Mouse (Mus musculus) brain, adult 2 months (tissue): Measurements from ENCODE around the gene H3f3a.

ENCODE experiments used
- DNase-seq: peaks from one replicate; pipeline ENCODE4 v3.0.0; 2011; ENCODE audit warnings: low read depth, low spot score

Gene H3f3a

DNA sequence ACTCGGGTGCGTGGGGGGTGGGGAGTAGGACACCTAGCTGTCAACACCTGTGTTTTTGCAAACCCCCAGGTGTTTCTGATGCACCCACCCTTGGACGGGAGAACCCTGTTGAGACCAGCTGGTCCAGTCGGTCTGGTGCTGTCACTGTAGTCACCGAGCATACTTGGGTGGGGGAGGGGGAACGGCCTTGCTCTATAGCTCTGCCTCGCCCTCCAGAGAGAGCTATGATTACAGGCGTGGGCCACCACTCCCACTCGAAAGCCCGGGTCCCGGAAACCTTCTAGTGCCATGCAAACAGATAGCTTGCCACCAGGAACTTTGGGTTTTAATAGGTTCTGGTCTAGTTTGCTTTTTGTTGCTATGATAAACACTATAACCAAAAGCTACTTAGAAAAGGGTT, 51.6 kb downstream of the H3f3a start:
- DNase-seq: no peak

DNA sequence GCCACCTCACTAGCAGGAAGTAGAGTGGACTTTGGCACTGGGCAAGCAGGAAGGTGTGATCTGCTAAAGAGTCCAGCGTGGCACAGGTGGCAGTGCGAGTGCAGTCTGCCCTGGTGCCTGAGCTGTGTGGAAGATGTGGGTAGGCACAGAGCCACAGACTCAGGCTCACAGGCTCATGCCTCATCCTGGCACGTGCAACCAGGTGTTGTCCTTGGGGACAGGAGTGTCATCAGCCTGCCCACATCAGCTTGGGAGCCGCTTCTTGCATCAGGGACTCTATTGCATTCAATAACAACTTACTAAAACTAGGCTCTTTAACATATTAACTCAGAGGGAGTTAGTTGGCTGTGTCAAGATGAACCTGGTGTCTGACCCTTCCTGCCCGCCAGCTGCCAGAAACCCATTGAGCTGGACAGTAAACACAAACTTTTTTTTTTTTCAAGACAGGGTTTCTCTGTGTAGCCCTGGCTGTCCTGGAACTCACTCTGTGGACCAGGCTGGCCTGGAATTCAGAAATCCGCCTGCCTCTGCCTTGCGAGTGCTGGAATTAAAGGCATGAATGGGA, 55.7 kb downstream of the H3f3a start:
- DNase-seq: no peak

DNA sequence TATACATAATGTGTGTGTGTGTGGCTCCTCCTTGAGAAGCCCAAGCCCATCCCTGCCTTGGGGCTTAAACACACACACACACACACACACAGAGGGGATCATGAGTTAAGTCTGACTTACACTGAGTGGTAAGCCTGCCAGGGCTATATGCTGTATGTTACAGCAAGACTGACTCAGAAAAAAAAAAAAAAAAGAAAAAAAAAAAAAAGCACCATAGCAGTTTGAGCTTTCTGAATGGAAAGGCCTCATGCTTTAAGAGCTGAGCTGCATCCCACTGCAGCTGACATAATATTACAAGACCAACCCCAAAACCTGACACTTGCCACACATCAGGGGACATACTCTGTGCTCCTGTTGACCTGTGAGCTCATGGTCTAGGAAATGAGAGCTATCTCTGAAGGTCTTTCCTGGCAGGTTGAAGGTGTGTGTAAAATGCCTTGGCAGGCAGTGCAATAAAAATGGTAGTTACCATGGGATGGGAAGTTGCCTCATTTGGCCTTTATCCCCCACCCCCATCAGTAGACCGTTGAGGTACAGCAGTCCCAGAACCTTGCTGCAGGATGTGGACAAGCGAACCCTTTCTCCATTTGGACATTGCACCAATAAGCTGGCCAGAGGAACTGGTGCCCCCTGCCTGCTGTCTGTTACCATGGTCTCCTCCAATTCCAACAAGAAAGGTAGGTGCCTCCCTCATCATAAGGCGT, 56.3 kb downstream of the H3f3a start:
- DNase-seq: no peak

DNA sequence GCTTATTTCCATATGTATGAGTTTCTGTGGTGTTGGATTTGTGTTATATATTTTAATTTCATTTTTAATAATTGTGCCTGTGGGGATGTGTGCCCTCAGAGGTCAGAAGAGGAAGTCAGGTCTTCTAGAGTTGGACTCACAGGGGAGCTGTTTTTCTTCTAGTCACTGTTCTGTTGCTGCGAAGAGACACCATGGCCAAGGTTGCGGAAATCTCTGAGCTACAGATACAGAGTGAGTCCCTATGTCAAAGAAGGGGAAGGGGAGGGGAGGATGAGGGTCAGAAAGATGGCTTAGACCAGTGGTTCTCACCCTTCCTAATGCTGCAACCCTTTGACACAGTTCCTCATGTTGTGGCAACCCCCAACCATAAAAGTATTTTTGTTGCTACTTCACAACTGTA, 57.0 kb downstream of the H3f3a start:
- no peak for DNase-seq

DNA sequence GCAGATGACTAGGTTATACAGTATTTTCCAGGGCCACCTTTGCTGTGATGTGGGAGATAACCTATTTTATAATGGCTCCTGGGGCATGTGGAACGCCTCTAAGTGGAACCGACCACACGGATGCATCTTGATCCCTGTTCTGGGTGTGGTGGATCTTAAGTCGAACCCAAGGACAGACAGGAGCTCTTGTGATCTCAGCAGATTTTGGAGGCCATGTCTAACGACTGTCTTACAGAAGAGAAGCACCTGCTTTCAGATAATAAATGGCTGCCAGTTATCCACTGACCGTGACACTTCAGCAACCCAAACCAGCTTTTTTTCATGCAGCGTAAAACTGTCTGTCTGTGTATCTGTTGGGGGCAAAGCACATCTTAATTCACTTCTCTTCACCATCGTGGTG, 59.4 kb downstream of the H3f3a start:
- no peak for DNase-seq

DNA sequence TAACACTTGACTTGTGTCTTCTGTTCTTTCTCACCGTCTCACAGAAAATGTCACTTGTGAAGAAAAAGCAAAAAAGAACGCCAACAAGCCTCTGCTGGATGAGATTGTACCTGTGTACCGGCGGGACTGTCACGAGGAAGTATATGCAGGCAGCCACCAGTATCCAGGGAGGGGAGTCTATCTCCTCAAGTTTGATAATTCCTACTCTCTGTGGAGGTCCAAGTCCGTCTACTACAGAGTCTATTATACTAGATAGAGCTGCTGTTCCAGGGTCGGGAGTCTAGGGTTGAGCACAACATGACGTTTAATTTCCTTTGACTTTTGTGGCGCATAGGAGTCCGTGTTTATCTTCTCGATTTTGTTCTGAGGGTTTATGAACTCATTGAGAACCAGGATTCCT, 61.6 kb downstream of the H3f3a start:
- DNase-seq: no peak
